Mouse (Mus musculus): Measurements from ENCODE around the gene Gm4301. TPM values are rescaled to one million over a fixed set of nuclear protein-coding genes. Genes with fewer than 3 reads are reported as not detected.

Gene Gm4301
- not detected in 2 replicates for polyA plus RNA-seq (2012; rRNA removed)

DNA sequence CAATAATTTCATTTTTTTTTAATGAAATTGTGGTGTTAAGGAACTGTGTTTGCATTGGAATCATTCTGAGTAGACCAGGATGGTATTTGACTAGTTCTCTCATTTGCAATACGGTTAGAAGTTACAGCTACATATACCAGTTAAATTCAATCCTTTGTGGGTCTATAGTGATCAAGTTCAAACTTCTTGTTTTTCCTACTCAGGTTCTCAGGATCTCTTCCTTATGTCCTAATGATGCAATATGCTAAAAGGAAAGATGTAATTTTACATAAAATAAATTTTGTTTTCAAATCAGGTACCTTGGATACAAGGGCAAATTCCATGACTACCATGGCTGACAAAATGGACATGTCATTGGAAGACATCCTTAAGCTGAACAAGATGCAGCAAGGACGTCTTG is at the start of gene Gm4301:
Gene Gm4301, plus strand, starts transcription at position 301 of the 400 bp plus-strand sequence.

DNA sequence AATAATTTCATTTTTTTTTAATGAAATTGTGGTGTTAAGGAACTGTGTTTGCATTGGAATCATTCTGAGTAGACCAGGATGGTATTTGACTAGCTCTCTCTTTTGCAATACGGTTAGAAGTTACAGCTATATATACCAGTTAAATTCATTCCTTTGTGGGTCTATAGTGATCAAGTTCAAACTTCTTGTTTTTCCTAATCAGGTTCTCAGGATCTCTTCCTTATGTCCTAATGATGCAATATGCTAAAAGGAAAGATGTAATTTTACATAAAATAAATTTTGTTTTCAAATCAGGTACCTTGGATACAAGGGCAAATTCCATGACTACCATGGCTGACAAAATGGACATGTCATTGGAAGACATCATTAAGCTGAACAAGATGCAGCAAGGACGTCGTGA is 5.1 kb downstream of the Gm4301 start, which contains the start of gene Gm4302:
Gene Gm4302, plus strand, starts transcription at position 301 of the 400 bp plus-strand sequence.

GRCm38 (mm10) chr10:100345672-100346071 is 10.2 kb downstream of the Gm4301 start, which contains the start of gene Gm4303:
Gm4303 (plus strand) TSS chr10:100345972.

GRCm38 (mm10) chr10:100350793-100351192 is 15.3 kb downstream of the Gm4301 start, which contains the start of gene Gm4305:
Gm4305 (plus strand) TSS chr10:100351093.

GRCm38 (mm10) chr10:100361038-100361437 is 25.6 kb downstream of the Gm4301 start, which contains the start of gene Gm4307:
Gm4307 (plus strand) TSS chr10:100361338.

DNA sequence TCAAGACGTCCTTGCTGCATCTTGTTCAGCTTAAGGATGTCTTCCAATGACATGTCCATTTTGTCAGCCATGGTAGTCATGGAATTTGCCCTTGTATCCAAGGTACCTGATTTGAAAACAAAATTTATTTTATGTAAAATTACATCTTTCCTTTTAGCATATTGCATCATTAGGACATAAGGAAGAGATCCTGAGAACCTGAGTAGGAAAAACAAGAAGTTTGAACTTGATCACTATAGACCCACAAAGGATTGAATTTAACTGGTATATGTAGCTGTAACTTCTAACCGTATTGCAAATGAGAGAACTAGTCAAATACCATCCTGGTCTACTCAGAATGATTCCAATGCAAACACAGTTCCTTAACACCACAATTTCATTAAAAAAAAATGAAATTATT is 47.0 kb downstream of the Gm4301 start, which contains the start of gene Gm4312:
Gene Gm4312, minus strand, starts transcription at position 101 of the 400 bp plus-strand sequence.

Other genes with a start within 250 kb of the Gm4301 start
- gene Gm4302, start 5.2 kb downstream of the Gm4301 start, polyA plus RNA-seq (2012; rRNA removed): not detected in 2 replicates
- gene Gm4303, start 10.3 kb downstream of the Gm4301 start, polyA plus RNA-seq (2012; rRNA removed): not detected in 2 replicates
- gene Gm4305, start 15.4 kb downstream of the Gm4301 start, polyA plus RNA-seq (2012; rRNA removed): not detected in 2 replicates
- gene Gm4307, start 25.7 kb downstream of the Gm4301 start, polyA plus RNA-seq (2012; rRNA removed): not detected in 2 replicates
- not detected in 2 replicates for gene Gm4312, start 46.9 kb downstream of the Gm4301 start, polyA plus RNA-seq (2012; rRNA removed)
- gene Tmtc3, start 151.7 kb downstream of the Gm4301 start, polyA plus RNA-seq (2012; rRNA removed): 7.0 and 8.7 TPM in 2 replicates
- gene Cep290, start 151.9 kb downstream of the Gm4301 start, polyA plus RNA-seq (2012; rRNA removed): 0.20 TPM in 2 replicates

All from ovary, adult 2 months (tissue).